Mouse (Mus musculus) MEL (cell line): ENCODE measurements around the gene Fam161b. TPM values are rescaled to one million over a fixed set of nuclear protein-coding genes. Genes with fewer than 3 reads are reported as not detected.

Experiments
- DNase-seq: peaks from one replicate; pipeline ENCODE4 v3.0.0; 2011; ENCODE audit warnings: low read depth, low spot score
- H3K27ac ChIP-seq: 2 replicates; pipeline ENCODE4 v1.5.1; 2012; ENCODE audit warnings: low read depth, mild to moderate bottlenecking, control low read depth, low read length, moderate library complexity; ENCODE audit not compliant: control insufficient read depth
- H3K27me3 ChIP-seq, 2 experiments: fragments of 150-350 bp in 1 of 2; sonication (generic) in 1 of 2; 2 replicates each; pipeline ENCODE4 v1.6.1; 2012; ENCODE audit warnings: low read length in 2 of 2, mild to moderate bottlenecking in 2 of 2, improper control_type of control experiment in 1 of 2, moderate library complexity in 1 of 2; ENCODE audit not compliant: insufficient read depth in 2 of 2, control insufficient read depth in 1 of 2
- H3K36me3 ChIP-seq, 2 experiments: 2 replicates each; pipeline ENCODE4 v1.6.1; 2012 to 2014; ENCODE audit warnings: low read length in 2 of 2, improper control_type of control experiment in 1 of 2, inconsistent platforms in 1 of 2, mild to moderate bottlenecking in 1 of 2; ENCODE audit not compliant: insufficient read depth in 2 of 2, control insufficient read depth in 1 of 2
- H3K4me1 ChIP-seq, 2 experiments: fragments of 150-350 bp in 1 of 2; sonication (generic) in 1 of 2; 2 replicates each; pipeline ENCODE4 v1.6.1; 2012; ENCODE audit warnings: low read length in 2 of 2, improper control_type of control experiment in 1 of 2, mild to moderate bottlenecking in 1 of 2; ENCODE audit not compliant: insufficient read depth in 2 of 2, control insufficient read depth in 1 of 2
- H3K4me3 ChIP-seq, 2 experiments: fragments of 150-350 bp in 1 of 2; sonication (generic) in 1 of 2; 2 replicates each; pipeline ENCODE4 v1.5.1; 2012; ENCODE audit warnings: low read depth in 2 of 2, low read length in 2 of 2, mild to moderate bottlenecking in 2 of 2, moderate library complexity in 2 of 2, control low read depth in 1 of 2, improper control_type of control experiment in 1 of 2; ENCODE audit not compliant: control insufficient read depth in 1 of 2, insufficient read depth in 1 of 2
- H3K79me2 ChIP-seq: 2 replicates; pipeline ENCODE4 v1.6.1; 2012; ENCODE audit warnings: mild to moderate bottlenecking, low read length, moderate library complexity; ENCODE audit not compliant: control insufficient read depth, poor library complexity, insufficient read depth
- H3K9ac ChIP-seq: 2 replicates; pipeline ENCODE4 v1.6.1; 2012; ENCODE audit warnings: low read depth, mild to moderate bottlenecking, control low read depth, low read length, moderate library complexity; ENCODE audit not compliant: control insufficient read depth, poor library complexity, severe bottlenecking
- H3K9me3 ChIP-seq: fragments of 150-350 bp; sonication (generic); replicated peaks from 2 replicates; pipeline ENCODE4 v1.6.1; 2012; ENCODE audit warnings: mild to moderate bottlenecking, low read length, improper control_type of control experiment, moderate library complexity; ENCODE audit not compliant: insufficient read depth
- CHD1 ChIP-seq: IDR thresholded peaks from 2 replicates; pipeline ENCODE4 v1.6.1; 2012; ENCODE audit warnings: low read depth, mild to moderate bottlenecking, inconsistent platforms, low read length, improper control_type of control experiment
- E2F4 ChIP-seq: IDR thresholded peaks from 2 replicates; pipeline ENCODE4 v1.6.1; 2011; ENCODE audit warnings: low read depth, low read length, improper control_type of control experiment, borderline replicate concordance
- ELF1 ChIP-seq: IDR thresholded peaks from 2 replicates; pipeline ENCODE4 v1.6.1; 2014; ENCODE audit warnings: low read depth, mild to moderate bottlenecking, inconsistent platforms, low read length, improper control_type of control experiment, moderate library complexity
- EP300 ChIP-seq, 2 experiments: IDR thresholded peaks; 2 replicates each; pipeline ENCODE4 v1.6.1; 2011; ENCODE audit warnings: improper control_type of control experiment in 2 of 2, low read length in 2 of 2, low read depth in 1 of 2, mild to moderate bottlenecking in 1 of 2
- GABPA ChIP-seq: IDR thresholded peaks from 2 replicates; pipeline ENCODE4 v1.6.1; 2012; ENCODE audit warnings: low read depth, mild to moderate bottlenecking, inconsistent platforms, low read length, improper control_type of control experiment, moderate library complexity
- HCFC1 ChIP-seq: IDR thresholded peaks from 2 replicates; pipeline ENCODE4 v1.6.1; 2012; ENCODE audit warnings: low read depth, mild to moderate bottlenecking, inconsistent platforms, low read length, improper control_type of control experiment, moderate library complexity
- KAT2A ChIP-seq: conservative IDR thresholded peaks from 2 replicates; pipeline ENCODE4 v1.6.1; 2012; ENCODE audit warnings: low read depth, low read length, improper control_type of control experiment, inconsistent platforms
- MAFK ChIP-seq: IDR thresholded peaks from 2 replicates; pipeline ENCODE4 v1.6.1; 2011; ENCODE audit warnings: low read depth, mild to moderate bottlenecking, low read length, improper control_type of control experiment, borderline replicate concordance
- MAZ ChIP-seq: IDR thresholded peaks from 2 replicates; pipeline ENCODE4 v1.6.1; 2012; ENCODE audit warnings: low read depth, mild to moderate bottlenecking, inconsistent platforms, low read length, improper control_type of control experiment
- MEF2A ChIP-seq: IDR thresholded peaks from 2 replicates; pipeline ENCODE4 v1.6.1; 2014; ENCODE audit warnings: low read depth, mild to moderate bottlenecking, inconsistent platforms, low read length, improper control_type of control experiment; ENCODE audit not compliant: poor library complexity, insufficient replicate concordance, severe bottlenecking; ENCODE audit errors: extremely low read depth
- MXI1 ChIP-seq: IDR thresholded peaks from 2 replicates; pipeline ENCODE4 v1.6.1; 2011; ENCODE audit warnings: mild to moderate bottlenecking, low read depth, low read length, improper control_type of control experiment
- MYB ChIP-seq: IDR thresholded peaks from 2 replicates; pipeline ENCODE4 v1.6.1; 2011; ENCODE audit warnings: mild to moderate bottlenecking, low read depth, low read length, improper control_type of control experiment
- MYC ChIP-seq: IDR thresholded peaks from 2 replicates; pipeline ENCODE4 v1.6.1; 2011; ENCODE audit warnings: low read depth, mild to moderate bottlenecking, low read length, improper control_type of control experiment, moderate library complexity
- NELFE ChIP-seq: IDR thresholded peaks from 2 replicates; pipeline ENCODE4 v1.6.1; 2011; ENCODE audit warnings: low read depth, low read length, improper control_type of control experiment
- POLR2A ChIP-seq, 2 experiments: IDR thresholded peaks; 2 replicates each; pipeline ENCODE4 v1.6.1; 2011 to 2012; ENCODE audit warnings: low read length in 2 of 2, mild to moderate bottlenecking in 2 of 2, control low read depth in 1 of 2, improper control_type of control experiment in 1 of 2, low read depth in 1 of 2, moderate library complexity in 1 of 2; ENCODE audit not compliant: control insufficient read depth in 1 of 2, insufficient read depth in 1 of 2, poor library complexity in 1 of 2
- POLR2AphosphoS2 ChIP-seq: IDR thresholded peaks from 2 replicates; pipeline ENCODE4 v1.6.1; 2011; ENCODE audit warnings: low read length, improper control_type of control experiment
- POLR2AphosphoS5 ChIP-seq: IDR thresholded peaks from 2 replicates; pipeline ENCODE4 v1.6.1; 2012; ENCODE audit warnings: low read depth, borderline replicate concordance, mild to moderate bottlenecking, inconsistent platforms, low read length, moderate library complexity, mixed read lengths
- RAD21 ChIP-seq: IDR thresholded peaks from 2 replicates; pipeline ENCODE4 v1.6.1; 2011; ENCODE audit warnings: mild to moderate bottlenecking, low read depth, low read length, improper control_type of control experiment
- RCOR1 ChIP-seq: IDR thresholded peaks from 2 replicates; pipeline ENCODE4 v1.6.1; 2012; ENCODE audit warnings: low read depth, mild to moderate bottlenecking, inconsistent platforms, low read length, improper control_type of control experiment
- SIN3A ChIP-seq: IDR thresholded peaks from 2 replicates; pipeline ENCODE4 v1.6.1; 2012; ENCODE audit warnings: low read length, improper control_type of control experiment, inconsistent platforms
- SMC3 ChIP-seq: IDR thresholded peaks from 2 replicates; pipeline ENCODE4 v1.6.1; 2011; ENCODE audit warnings: low read depth, low read length, improper control_type of control experiment
- TAL1 ChIP-seq: IDR thresholded peaks from 2 replicates; pipeline ENCODE4 v1.6.1; 2012; ENCODE audit warnings: mild to moderate bottlenecking, inconsistent platforms, low read length, moderate library complexity, mixed read lengths
- TCF12 ChIP-seq: IDR thresholded peaks from 2 replicates; pipeline ENCODE4 v1.6.1; 2014; ENCODE audit warnings: low read depth, mild to moderate bottlenecking, inconsistent platforms, low read length, improper control_type of control experiment, moderate library complexity
- UBTF ChIP-seq: IDR thresholded peaks from 2 replicates; pipeline ENCODE4 v1.6.1; 2012; ENCODE audit warnings: low read depth, mild to moderate bottlenecking, inconsistent platforms, low read length, improper control_type of control experiment, moderate library complexity, borderline replicate concordance; ENCODE audit not compliant: insufficient read depth
- USF1 ChIP-seq: IDR thresholded peaks from 2 replicates; pipeline ENCODE4 v1.6.1; 2014; ENCODE audit warnings: low read depth, mild to moderate bottlenecking, inconsistent platforms, low read length, improper control_type of control experiment, moderate library complexity
- ZC3H11A ChIP-seq: IDR thresholded peaks from 2 replicates; pipeline ENCODE4 v1.6.1; 2012; ENCODE audit warnings: low read depth, mild to moderate bottlenecking, inconsistent platforms, low read length, improper control_type of control experiment
- ZKSCAN1 ChIP-seq: IDR thresholded peaks from 2 replicates; pipeline ENCODE4 v1.6.1; 2012; ENCODE audit warnings: low read depth, mild to moderate bottlenecking, inconsistent platforms, low read length, improper control_type of control experiment, moderate library complexity
- ZMIZ1 ChIP-seq: IDR thresholded peaks from 2 replicates; pipeline ENCODE4 v1.6.1; 2012; ENCODE audit warnings: low read depth, mild to moderate bottlenecking, inconsistent platforms, low read length, improper control_type of control experiment, moderate library complexity
- ZNF384 ChIP-seq: IDR thresholded peaks from 2 replicates; pipeline ENCODE4 v1.6.1; 2012; ENCODE audit warnings: low read depth, mild to moderate bottlenecking, inconsistent platforms, low read length, improper control_type of control experiment
- polyA plus RNA-seq, 2 experiments: library from polyadenylated mRNA; stranded (reverse) in 1 of 2; unstranded in 1 of 2; fragments of >175 nt in 1 of 2; fragments of >200 nt in 1 of 2; gene quantifications; 2 replicates each; pipeline versions ENCODE4 v1.2.1 to v1.2.4; 2012; ENCODE audit warnings: low replicate concordance in 2 of 2, low read depth in 1 of 2; ENCODE audit not compliant: insufficient read length in 2 of 2, insufficient read depth in 1 of 2, missing spikeins in 1 of 2
- total RNA-seq: library from RNA; depleted of rRNA; stranded (reverse); fragments of 300-350 nt; gene quantifications from 2 replicates; pipeline ENCODE4 v1.2.3, GENCODE M21; 2012

The Fam161b gene
- total and polyA plus RNA-seq, 3 experiments = 0.46 to 1.1 TPM; not detected in 1

GRCm38 (mm10) chr12:84366971-84367370 lies 5.3 kb upstream of the Fam161b start:
- no peak for DNase-seq
- TF ChIP-seq GABPA (no peak), RAD21 (no peak), EP300 (IDR thresholded peaks at IDR 0.05; ENCODE audit: low read depth in 1 of 2, low read length in 2 of 2) (no peak), MYB (no peak; the same call in 1 of the 2 replicates), MAZ (no peak), SIN3A (no peak), USF1 (no peak), ELF1 (no peak), KAT2A (no peak), E2F4 (no peak), TAL1 (no peak), MXI1 (no peak), ZMIZ1 (no peak), MEF2A (no peak), MYC (no peak), CHD1 (no peak), ZC3H11A (no peak)
- H3K9me3 ChIP-seq = no peaks in the 10 kb centered on the region
- peaks cover 3 to 16% of the 10 kb centered on the region in 2 experiments for H3K36me3 ChIP-seq
- H3K79me2 ChIP-seq = peaks cover 32% of the 10 kb centered on the region
- H3K4me1 ChIP-seq = peaks cover 2 to 10% of the 10 kb centered on the region in 2 experiments; a peak in 3 of 4 replicates
- H3K4me3 ChIP-seq = no peak overlapping the region
- H3K27ac ChIP-seq = no peak overlapping the region
- no peaks in the 10 kb centered on the region for H3K27me3 ChIP-seq
- H3K9ac ChIP-seq = no peak overlapping the region

- no peak overlapping the region for H3K9ac ChIP-seq
- peaks cover 4 to 10% of the 10 kb centered on the region in 2 experiments for H3K4me1 ChIP-seq
- no peak overlapping the region for H3K4me3 ChIP-seq
- H3K27ac ChIP-seq = no peak overlapping the region
- no peak for TF ChIP-seq SMC3
- no peak for TF ChIP-seq NELFE
- TF ChIP-seq CHD1 = no peak
- no peak for TF ChIP-seq POLR2AphosphoS5
- TF ChIP-seq ZC3H11A = no peak
- TF ChIP-seq ZNF384 = no peak
- no peak for TF ChIP-seq MAFK
- no peak for TF ChIP-seq POLR2A (IDR thresholded peaks at IDR 0.05; ENCODE audit: control insufficient read depth in 1 of 2, insufficient read depth in 1 of 2, low read depth in 1 of 2, low read length in 2 of 2, poor library complexity in 1 of 2)
- TF ChIP-seq KAT2A = no peak
- no peak for TF ChIP-seq UBTF
- no peak for TF ChIP-seq MXI1
- no peak for TF ChIP-seq POLR2AphosphoS2
- no peak for TF ChIP-seq SIN3A
- no peak for TF ChIP-seq TCF12
- no peak for TF ChIP-seq ZKSCAN1
- no peak for TF ChIP-seq HCFC1
- TF ChIP-seq RCOR1 = no peak
- H3K79me2 ChIP-seq = peaks cover 33% of the 10 kb centered on the region
- peaks cover 3 to 21% of the 10 kb centered on the region in 2 experiments for H3K36me3 ChIP-seq
- H3K27me3 ChIP-seq = no peaks in the 10 kb centered on the region
- no peak for DNase-seq
- H3K9me3 ChIP-seq = no peaks in the 10 kb centered on the region
These were observed 3.5 kb upstream of the Fam161b start for GRCm38 (mm10) chr12:84365137-84365536.
